Mouse (Mus musculus) right cerebral cortex, postnatal 14 days (tissue): ENCODE results near the gene Pmp22.

ENCODE experiments used
- DNase-seq: peaks from one replicate; pipeline ENCODE4 v3.0.0; 2022

The Pmp22 gene

GRCm38 (mm10) chr11:63128784-63129183, at the start of gene Pmp22:
Gene Pmp22, plus strand, starts transcription at chr11:63128982.
- DNase-seq: no peak

GRCm38 (mm10) chr11:63084536-63084935, 44.2 kb upstream of the Pmp22 start:
- no peak for DNase-seq

DNA sequence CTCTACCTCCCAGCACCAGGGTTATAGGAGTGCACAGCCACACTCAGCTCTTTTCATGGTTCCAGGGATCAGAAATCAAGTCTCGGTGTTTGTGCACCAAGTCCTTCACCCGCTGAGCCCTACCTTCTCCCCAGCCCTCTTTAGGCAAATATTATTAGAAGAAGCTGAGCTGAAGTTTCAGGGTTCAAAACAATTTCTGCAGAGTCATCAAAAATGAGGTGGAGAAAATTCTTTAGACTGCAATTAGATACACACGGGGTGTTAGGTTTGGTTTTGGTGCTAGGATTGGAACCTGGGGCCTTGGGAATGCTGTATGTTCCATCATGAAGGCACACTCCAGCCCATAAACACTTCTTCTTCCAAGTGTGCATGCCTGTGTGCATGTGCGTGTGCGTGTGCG, 40.1 kb upstream of the Pmp22 start:
- DNase-seq: no peak

DNA sequence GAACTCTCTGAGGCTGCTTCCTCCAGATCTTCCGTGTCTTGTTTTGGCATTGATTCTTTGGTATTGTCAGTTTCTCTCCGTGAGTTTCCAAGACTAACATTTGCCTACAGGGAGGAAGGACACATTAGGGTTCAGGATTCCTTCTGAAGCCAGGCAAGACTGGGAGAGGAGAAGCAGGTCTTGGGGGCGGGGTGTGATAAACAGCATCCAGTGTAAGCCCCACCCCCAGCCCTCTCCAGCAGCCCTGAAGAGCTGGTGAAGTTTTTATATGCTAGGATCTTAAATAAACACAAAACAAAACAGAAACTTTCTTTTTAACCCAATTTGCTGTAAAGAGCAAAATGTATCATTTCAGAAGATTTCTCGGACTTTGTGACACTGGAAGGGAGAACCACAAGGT, 38.6 kb upstream of the Pmp22 start:
- no peak for DNase-seq

DNA sequence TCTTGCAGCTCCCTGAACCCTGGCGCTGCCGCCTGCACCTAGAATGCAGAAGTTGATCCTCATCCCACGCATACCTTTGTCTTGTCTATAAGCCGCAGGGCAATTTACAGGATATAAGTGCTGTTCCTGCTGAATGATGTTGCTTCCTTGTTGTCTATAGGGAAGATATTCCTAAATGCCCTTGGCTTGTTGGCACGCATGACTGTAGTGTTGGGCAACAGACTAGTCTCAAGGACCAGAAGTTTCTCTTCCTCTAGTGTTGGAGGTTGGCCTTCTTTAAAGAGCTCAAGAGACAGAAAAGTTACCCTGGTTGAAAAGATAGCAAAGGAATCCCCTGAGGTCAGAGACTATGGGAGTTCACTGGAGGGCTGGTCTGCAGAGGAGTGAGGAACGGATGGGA, 37.8 kb upstream of the Pmp22 start:
- no peak for DNase-seq

GRCm38 (mm10) chr11:63092271-63092670, 36.5 kb upstream of the Pmp22 start:
- DNase-seq: no peak

- no peak for DNase-seq
Observed at GRCm38 (mm10) chr11:63093601-63094000, 35.2 kb upstream of the Pmp22 start.

GRCm38 (mm10) chr11:63094496-63094895, 34.3 kb upstream of the Pmp22 start:
- DNase-seq: no peak

- DNase-seq: no peak
Observed at GRCm38 (mm10) chr11:63098016-63098415, 30.8 kb upstream of the Pmp22 start.

- DNase-seq: no peak
Observed at GRCm38 (mm10) chr11:63099390-63099789, 29.4 kb upstream of the Pmp22 start.

GRCm38 (mm10) chr11:63103256-63103655, 25.5 kb upstream of the Pmp22 start:
- DNase-seq: peak; percentile 30

DNA sequence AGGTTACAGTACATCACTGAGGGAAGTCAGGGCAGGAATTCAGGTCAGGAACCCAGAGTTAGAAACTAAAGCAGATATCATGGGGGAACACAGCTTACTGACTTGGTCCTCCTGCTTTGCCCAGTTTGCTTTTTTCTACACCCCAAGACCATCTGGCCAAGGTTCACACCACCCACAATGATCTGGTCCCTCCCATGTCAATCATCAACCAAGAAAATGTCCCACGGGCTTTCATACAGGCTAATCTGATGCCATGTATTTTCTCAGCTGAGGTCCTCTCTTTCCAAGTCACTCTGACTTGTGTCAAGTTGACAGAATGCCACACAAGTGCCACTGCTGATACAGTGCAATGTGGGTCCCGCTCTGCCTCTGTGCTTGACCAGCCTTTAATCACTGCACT, 24.8 kb upstream of the Pmp22 start:
- DNase-seq: no peak

- DNase-seq: no peak
Observed at GRCm38 (mm10) chr11:63109230-63109775, 19.5 kb upstream of the Pmp22 start.

DNA sequence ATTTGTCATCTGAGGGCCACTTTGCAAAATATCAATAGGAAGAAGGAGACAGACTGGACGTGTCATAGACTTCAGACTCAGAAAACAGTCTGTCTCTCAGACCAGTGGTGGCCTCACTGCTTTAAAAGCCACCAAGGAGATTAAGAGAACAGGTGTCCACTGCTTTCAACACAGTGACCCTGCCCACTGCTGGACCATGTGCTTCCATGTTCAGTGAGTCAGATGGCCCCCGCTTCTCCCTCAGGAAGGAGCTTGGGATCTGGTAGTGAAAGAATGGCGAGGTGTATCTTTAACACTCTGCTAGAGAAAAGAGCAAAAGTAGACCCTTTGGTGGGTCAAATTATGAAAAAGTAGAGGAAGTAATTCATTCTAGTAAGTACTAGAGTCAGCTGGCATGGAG, 18.5 kb upstream of the Pmp22 start:
- no peak for DNase-seq

DNA sequence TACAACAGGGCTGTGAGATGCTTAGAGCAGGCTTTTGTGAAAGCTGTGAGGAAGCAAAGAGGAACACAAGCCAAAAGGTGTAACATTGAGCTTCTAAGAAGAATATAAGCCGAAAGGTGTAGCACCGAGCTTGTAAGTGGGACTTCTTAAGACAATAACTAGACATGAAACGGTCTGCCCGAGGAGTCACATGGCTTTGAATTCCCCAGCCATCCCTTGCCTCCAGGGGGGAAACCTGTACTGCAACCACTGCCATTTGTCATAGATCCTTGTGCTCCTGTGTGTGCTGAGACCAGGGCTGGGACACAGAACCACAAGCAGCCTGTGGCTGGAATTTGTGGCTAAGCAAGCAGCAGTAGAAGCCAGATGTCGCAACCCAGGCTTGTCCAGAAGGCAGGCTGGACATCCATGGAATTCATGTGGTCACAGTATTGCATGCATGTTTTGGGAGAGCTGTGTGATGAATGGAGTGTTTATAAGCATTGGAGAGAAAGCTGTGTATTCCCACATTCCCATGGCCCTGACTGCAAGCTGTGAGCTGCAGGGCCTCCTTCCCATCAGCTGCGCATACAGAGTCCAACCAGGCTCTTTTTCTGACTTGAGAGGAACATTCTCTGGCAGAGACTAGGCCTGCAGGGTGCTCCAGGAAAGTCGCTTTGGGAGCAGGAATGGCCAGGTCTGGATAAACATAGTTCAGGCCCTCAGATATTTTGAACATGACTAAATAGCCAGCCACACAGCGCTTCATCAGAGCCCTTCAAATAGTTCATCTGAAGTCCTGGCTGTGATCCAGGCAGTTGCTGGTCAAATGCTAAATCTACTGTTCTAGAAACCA, 13.8 kb upstream of the Pmp22 start:
- DNase-seq: no peak

DNA sequence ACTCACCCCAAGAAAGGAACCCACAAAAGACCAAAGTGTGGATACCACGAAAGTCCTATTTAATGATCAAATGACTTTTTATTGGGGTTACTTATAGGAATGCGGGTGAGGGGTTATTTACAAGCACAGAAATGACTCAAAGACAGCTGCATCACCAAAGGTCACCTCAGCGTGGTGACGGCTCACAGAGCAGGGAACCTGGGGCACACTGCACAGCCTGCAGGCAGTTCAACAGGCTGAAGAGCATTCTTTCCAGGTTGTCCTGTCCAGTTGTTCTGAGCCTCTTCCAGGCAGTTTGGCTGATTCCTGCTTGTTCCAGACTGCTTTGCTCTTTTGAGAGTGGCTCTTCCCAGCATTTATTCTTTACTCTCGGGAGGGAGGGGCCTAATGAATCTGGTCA, 12.1 kb upstream of the Pmp22 start:
- DNase-seq: no peak

DNA sequence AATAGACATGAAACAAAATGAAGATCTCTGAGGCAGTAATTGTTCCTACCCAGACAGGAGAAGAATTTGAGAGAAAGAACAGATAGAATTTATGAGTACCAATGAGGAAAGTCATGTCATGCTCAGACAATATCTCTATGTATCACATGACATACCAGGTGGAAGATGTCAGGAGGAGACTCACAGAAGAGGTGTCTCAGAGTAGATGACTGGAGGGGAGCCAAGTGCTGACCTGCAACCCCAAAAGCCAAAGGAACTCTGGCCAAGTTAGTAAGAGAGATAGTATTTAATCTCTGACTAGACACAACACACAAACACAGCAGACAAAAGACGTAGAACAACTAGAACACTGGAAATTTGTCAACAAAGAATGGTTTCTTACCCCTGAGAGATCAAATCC, 11.5 kb upstream of the Pmp22 start:
- DNase-seq: no peak

- no peak for DNase-seq
Observed at GRCm38 (mm10) chr11:63119791-63120190, 9.0 kb upstream of the Pmp22 start.

DNA sequence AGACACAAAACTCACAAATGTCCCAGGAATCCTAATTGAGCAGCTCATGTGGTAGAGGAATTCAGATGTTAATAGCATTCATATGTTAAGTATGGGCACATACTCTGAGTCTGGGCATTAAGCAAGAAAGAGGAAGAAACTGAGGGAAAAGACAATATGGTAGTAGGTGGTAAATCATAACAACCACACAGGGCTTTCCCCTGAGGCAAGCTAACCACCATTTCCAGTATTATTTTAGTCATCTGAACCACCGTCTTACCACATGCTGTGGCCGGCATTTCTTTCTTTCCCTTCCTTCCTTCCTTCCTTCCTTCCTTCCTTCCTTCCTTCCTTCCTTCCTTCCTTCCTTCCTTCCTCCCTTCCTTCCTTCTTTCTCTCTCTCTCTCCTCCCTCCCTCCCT, 6.5 kb upstream of the Pmp22 start:
- no peak for DNase-seq

DNA sequence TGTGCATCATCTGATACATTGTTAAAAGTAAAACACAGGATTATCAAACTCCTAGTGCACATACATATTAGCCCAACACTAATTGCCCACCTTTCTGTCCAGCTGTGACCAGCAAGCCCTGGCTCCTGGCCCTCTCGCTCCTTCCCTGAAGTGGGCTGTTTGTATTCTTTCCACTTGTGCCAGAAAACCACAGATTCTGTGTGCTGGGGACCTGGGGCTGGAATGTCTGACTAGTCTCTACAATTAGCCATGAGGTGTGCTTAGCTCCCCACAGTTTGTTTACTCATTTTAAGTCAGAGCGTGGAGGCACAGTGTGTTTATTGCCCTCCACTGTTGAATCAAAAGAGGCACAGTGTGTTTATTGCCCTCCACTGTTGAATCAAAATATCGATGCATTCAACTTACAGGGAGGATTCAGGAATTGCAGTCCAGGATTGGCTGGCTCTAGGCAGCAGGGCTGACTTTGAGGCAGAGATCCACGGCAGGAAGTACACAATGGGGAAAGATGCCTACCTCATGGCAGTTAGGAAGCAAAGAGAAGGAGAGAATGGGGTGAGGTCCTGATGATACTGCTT, 5.9 kb upstream of the Pmp22 start:
- no peak for DNase-seq

GRCm38 (mm10) chr11:63124316-63124715, 4.5 kb upstream of the Pmp22 start:
- DNase-seq: no peak

GRCm38 (mm10) chr11:63125832-63126456, 2.8 kb upstream of the Pmp22 start:
- DNase-seq: no peak

- no peak for DNase-seq
Observed at GRCm38 (mm10) chr11:63126976-63127375, 1.8 kb upstream of the Pmp22 start.

DNA sequence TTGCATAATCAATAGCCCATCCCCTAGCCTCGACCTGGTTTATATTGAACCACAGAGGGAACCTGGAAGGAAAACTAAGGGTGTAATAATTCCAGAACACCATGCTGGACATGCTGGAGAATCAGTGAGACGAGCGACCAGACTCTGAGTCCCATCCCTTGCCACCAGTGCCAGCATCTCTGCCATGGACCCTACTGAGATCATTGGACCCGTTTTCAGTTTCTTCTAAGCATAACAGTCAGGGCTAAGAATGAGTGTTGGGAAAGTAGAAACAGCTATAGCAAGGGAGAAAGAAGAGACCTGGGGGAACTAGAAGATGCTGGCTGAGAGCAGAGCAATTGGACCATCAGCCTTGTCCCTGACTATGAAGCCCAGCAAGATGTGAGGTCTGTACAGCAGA, 1.3 kb upstream of the Pmp22 start:
- DNase-seq: no peak
